Mouse (Mus musculus) naive thymus-derived CD4-positive, alpha-beta T cell, adult 2 months (primary cell): ENCODE measurements around the gene Cth.
A peak's percentile ranks its signal among the peaks of the same experiment; 100 is the strongest.

Experiments used
- DNase-seq: peaks from one replicate; pipeline ENCODE4 v3.0.0-alpha.2; 2011; ENCODE audit warnings: low read depth

Gene Cth

DNA sequence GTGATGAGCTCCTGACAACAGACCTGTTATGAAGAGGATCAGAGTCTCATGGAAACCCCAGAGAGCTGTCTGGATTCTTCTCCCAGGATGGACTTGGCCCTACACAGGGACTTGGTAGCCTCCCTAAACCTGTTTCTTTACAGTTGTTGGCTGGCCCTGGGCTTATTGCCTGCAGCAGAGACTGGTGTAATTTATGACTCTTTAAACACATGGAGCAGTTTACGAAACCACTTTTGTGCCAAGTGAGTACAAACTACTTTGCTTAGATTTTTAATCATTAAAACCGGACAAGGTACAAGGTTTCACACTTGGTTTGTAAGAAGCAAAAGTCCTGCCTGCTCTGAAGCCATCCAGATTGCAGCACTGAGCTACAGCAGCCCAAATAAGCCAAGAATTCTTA is 12.7 kb downstream of the Cth start:
- DNase-seq, result no peak

GRCm38 (mm10) chr3:157910262-157910661 is 14.6 kb downstream of the Cth start:
- DNase-seq, result no peak

- no peak for DNase-seq
These were observed 16.7 kb downstream of the Cth start for GRCm38 (mm10) chr3:157908166-157908565.

GRCm38 (mm10) chr3:157901721-157902120 is 23.2 kb downstream of the Cth start:
- no peak for DNase-seq

DNA sequence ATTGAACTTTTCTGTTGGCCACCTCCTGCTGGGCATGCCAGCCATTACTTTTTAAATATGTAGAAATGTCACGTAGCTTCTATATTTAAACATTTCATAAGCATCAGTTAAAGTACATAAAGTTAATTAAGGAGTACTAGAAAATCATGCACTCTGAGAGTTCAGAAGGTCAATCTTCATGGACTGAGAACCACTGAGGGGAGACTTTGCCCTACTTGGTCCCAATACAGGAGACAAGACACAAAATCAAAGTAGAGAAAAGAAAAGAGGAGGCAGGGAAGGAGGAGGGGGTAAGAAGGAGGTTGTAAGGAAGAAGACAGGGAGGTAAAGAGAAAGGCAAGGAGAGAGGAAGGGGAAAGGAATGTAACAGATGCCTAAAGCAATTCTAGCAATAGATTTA is 24.9 kb downstream of the Cth start:
- DNase-seq, result no peak

- DNase-seq, result no peak
These were observed 27.2 kb downstream of the Cth start for GRCm38 (mm10) chr3:157897645-157898044.

- DNase-seq, result no peak
These were observed 33.1 kb downstream of the Cth start for GRCm38 (mm10) chr3:157891819-157892218.

DNA sequence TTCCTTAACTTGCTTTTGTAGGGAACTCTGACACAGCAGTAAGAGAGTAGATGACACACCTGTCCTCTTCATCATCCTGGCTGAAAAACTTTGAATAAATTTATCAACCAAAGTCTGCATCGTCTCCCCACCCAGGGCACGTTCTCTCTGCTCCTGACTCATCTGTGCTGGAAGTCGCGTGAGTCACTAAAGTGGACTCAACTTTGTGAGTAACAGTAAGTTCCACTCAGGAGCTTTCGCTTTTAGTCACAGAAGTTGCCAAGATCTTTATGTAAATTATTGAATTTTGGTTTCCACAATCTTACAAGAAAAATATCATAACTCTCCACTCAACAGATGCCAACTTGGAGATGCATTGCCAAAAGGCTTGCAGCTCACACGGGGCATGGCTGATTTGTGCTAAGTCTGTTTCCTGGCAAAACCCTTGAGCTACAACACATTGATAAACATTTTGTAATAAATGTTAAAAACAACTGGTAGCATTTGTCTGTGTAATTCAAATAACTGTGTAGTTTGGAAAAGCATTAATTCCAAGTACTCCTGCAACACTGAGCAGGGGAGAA is 40.7 kb downstream of the Cth start:
- DNase-seq, result no peak

DNA sequence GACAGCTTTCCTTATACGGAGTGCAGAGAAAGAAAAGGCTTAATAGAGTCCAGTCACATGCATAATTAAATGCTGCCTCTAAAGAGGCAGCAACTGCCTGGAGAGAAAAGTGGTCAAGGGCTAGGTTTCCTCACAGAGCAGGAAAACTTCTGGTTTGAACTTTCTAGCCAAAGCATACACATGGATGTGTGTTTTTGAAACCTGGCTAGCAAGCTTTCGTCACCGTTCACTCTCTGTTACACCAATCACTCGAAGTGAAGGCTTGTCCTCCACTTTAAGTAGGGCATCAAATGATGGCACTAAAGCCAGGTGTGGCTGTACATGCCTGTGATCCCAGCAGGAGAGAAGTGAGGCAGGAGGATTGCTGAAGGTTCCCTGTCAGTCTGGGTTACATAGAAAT is 41.8 kb downstream of the Cth start:
- no peak for DNase-seq

DNA sequence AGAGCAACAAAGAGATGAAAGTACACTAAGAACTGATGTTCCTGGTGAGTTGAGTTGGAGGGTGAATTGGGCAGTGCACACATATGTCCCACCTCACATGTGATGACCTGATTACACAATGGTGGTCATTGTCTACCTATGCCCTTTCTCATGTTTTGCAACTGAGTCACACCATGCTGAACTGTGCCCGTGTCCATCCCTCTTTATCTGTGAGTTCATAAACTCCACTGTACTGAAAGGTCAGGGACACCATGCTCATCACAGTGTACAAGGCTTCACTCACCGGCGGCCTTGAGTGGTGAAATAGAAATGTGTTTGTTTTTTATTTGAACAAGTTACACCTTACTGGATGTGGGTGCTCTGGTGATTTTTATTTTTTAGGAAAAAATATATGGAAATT is 42.9 kb downstream of the Cth start:
- DNase-seq, result no peak

DNA sequence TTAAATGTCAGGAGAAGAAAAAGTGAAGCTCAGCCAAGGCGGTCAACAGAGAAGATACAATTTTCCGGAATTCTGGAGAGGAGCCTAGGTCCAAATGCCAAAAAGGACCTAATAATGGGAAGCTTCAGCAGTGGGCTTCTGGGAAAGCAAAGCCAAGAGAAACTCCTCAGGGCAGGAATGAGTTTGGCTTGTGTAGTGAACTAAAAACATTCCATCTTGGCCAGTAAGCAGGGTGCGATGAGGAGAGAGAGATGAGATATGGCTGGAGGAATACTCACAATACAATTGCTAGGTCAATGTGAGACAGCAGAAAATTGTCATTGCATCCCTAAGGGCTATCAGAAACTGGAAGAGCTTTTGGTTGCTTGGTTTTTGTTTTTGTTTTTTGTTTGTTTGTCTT is 43.9 kb downstream of the Cth start:
- DNase-seq, result no peak

GRCm38 (mm10) chr3:157877847-157878246 is 47.0 kb downstream of the Cth start:
- no peak for DNase-seq

DNA sequence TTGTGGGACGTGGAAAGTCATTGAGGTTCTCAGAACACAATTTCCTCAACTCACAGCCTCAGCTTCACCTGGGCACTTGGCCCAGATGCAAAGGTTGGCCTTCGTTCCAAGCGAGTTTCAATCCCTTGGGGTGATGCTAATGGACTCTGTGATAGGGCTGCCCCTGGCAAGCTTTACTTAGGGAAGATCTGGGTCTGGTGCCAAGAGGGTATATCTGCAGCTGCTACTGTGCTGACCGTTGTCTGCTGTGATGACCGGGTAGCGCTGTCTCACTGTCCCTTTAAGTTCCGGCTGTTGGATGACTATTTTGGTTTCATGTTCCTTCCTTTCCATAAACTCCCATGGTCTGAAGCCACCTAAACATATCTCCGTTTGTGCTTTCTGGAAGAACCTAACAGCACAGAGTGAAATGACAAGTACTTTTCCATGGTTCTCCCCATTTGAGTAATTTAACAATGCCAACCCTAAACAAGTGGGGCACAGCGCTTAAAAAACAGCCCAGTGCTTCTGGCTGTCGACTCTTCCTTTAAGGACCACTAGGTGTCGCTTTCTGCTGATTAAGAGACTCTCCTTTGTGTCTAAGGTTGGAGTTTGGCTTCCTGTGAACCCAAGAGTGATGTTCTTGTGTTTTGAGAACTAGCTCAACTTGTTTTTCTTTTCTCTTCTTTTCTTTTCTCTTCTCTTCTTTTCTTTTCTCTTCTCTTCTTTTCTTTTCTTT is 48.3 kb downstream of the Cth start:
- peak; percentile 62 for DNase-seq

DNA sequence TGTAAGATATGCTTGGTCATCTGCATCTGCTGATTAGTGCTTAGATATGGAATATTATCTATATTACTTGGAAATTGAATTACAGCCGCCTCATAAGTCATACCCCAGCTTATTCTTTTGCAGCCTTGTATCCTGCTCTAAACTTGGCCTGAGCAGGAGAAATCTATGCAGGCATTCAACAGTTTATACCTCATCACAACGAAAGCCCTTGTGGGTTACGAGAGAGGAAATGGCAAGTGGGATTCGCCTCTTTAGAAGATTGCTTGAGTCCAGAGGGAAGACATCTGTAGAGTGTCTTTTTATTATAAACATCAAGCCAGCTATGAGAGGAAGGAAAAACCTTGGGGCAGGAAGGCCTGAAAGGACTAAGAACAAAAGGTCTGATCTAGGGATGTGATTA is 52.0 kb downstream of the Cth start:
- DNase-seq, result no peak

DNA sequence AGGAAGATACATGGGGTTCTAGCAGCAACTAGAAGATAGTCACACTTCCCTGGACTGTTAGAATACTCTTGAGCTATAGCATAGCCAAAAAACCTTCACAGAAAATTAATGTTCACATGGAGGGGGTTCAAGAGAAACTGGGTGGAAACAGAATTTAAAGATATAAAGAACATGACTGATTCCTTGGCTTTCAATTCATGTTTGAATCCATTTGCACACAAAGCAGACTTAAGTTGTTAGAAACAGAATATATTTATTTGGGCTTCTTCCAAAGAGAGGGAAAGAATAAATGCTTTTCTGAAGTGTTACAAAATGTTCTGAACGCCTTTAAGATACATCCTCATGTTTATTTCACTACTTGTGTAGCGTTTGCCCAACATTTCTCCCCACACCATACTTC is 57.0 kb downstream of the Cth start:
- no peak for DNase-seq

- no peak for DNase-seq
These were observed 58.6 kb downstream of the Cth start for GRCm38 (mm10) chr3:157866251-157866650.

GRCm38 (mm10) chr3:157865848-157866247 is 59.0 kb downstream of the Cth start:
- no peak for DNase-seq

- DNase-seq, result no peak
These were observed 59.4 kb downstream of the Cth start for GRCm38 (mm10) chr3:157865431-157865830.

GRCm38 (mm10) chr3:157852806-157853205 is 72.1 kb downstream of the Cth start:
- no peak for DNase-seq

- no peak for DNase-seq
These were observed 76.4 kb downstream of the Cth start for GRCm38 (mm10) chr3:157848503-157848902.

GRCm38 (mm10) chr3:157847338-157848284 is 77.3 kb downstream of the Cth start:
- no peak for DNase-seq
